Mouse (Mus musculus) ZHBTc4 (cell line): ENCODE measurements at regions not wholly inside any gene's neighbourhood (a gene's known extent, or its start where the extent isn't known, plus 50 kb on each side); places are given as distances from the start of the nearest gene placed in this dataset.
"Not testable (repeated sequence)": the region's sequence is repeated elsewhere in the genome, so short reads cannot be mapped to it uniquely, and the experiment has no call there.

ENCODE experiments used
- DNase-seq: peaks from one replicate; pipeline ENCODE4 v3.0.0-alpha.2; 2011; ENCODE audit warnings: low read depth, low spot score

GRCm38 (mm10) chr10:15321480-15321879 lies 603.5 kb upstream of the Gje1 start:
- no peak for DNase-seq

DNA sequence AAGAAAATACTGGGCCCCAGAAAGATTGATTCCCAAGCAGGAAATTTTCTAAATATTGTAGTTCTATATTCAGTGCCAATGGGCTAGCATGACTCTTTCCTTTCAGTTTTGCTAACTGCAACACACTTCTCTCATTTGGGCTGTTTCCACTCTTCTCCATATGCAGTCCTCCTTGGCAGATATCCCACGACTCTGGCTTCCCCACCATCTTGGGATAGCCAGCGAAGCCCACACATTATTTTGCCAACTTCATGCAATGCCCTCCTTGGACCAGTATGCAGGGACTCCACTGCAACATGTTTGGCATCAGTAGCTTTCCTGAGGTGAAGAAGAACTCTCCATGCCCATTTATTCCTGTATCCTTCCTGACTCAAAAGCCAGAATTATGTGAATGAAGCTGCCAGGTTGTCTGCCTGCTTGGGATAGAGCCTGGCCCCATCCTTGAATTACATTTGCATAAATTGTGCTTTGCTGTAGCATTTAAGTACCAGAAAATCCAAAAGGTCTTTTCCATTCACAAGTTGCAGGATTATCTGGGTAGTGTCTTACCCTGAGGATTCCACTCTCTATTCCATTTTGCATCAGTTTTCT lies 599.1 kb upstream of the Gje1 start:
- no peak for DNase-seq

- no peak for DNase-seq
These were observed 592.6 kb upstream of the Gje1 start for GRCm38 (mm10) chr10:15310650-15311049.

DNA sequence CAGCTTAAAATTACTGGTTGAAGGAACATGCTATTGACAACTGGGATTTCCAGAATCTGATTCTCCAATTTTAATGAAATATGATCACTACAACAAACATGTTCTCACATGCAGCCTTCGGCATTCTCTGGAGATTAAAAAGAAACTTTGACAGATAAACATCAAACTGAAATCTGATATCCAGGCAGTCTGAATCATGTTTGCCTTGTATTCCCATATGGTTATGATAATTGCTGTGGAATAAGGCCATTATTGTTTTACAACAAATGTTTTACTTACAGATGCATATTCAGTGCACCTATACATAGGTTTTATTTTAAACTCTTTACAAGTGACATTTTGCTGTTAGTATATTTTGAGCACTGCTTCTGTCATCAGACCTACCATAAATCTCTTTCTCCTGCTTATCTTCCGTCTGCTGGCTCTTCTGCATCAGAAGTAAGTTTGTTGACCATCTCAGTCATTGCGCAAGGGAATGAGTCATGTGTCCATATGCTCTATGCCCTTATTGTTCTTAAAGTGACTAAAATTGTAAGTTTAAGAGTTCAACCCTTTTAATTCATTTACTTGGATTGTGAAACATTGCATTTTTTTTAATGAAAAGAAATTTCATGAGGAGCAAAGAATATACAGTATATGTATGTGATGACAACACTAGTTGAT lies 587.9 kb upstream of the Gje1 start:
- no peak for DNase-seq

- DNase-seq, result peak; percentile 78
These were observed 582.4 kb upstream of the Gje1 start for GRCm38 (mm10) chr10:15300199-15301085.

GRCm38 (mm10) chr10:15299331-15300198 lies 581.6 kb upstream of the Gje1 start:
- DNase-seq, result no peak

GRCm38 (mm10) chr10:15297257-15297656 lies 579.2 kb upstream of the Gje1 start:
- DNase-seq, result no peak

- DNase-seq, result no peak
These were observed 576.1 kb upstream of the Gje1 start for GRCm38 (mm10) chr10:15294125-15294524.

GRCm38 (mm10) chr10:15263337-15263736 lies 545.3 kb upstream of the Gje1 start:
- peak; percentile 91 for DNase-seq

DNA sequence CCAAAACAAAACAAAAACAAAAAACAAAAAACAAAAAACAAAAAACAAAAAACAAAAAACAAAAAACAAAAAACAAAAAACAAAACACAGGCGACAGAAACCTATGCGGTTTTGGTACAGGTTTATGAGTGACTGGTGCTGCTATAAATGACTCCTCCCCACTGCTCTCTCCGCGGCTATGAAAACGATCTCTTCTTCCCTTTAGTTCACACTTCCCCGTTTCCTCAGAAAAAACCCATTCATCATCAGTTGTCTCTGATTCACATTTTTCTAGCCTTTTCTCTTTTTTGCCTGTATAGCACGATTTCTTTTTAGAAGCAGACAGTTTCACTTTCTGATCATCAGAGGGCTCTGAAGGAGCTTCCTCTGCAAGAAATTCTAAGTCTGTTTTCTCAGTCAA lies 544.3 kb upstream of the Gje1 start:
- not testable (repeated sequence) for DNase-seq

DNA sequence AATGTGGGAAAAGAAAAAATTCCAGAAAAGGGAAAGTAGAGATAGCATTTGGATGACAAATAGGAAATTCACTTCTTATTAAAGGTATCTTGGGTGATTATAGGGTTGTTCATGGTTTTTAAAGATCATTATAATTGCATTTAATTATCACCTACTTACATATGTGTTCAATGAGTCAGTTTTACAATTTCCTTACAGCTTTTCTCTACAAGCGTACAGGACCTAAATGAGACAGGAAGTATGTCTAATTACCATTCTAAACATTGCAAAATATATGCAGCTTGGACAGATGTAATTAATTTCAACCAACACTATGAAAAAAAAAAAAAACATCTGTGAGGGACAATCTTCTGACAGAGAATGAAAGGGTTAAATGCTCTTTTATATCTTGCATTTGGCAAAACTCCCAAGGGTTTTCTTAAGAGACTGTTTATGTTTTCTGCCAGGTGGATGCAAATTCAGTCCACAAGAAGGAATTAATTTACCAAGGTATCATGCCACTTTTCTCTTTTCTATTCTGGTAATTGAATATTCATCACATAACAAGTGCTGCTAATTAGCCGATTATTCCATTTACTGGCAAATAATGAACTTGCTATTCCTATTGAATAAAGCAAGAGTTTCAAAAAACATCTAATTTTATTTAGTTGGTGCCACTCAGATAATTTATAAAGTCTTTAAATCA lies 531.5 kb upstream of the Gje1 start:
- no peak for DNase-seq

- no peak for DNase-seq
These were observed 530.9 kb upstream of the Gje1 start for GRCm38 (mm10) chr10:15248899-15249298.

GRCm38 (mm10) chr10:15244376-15245262 lies 526.6 kb upstream of the Gje1 start:
- no peak for DNase-seq

- DNase-seq, result no peak
These were observed 525.4 kb upstream of the Gje1 start for GRCm38 (mm10) chr10:15243460-15243859.

DNA sequence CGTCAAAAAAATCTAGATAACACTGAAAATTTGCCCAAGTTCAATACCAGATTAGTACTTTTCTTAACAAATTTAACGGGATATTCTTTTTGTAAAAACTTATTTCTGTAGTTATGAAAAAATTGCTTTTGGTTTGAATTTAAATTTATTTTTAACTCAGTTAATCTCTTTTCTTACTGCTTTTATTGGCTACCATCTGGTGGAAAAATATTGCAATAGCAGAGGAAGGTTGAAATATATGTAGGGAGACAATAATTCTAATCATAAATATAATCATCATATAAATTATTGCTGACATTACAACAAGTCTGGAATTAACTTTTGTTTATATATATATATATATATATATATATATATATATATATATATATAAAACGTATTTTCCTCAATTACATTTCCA lies 500.9 kb upstream of the Gje1 start:
- DNase-seq, result no peak

DNA sequence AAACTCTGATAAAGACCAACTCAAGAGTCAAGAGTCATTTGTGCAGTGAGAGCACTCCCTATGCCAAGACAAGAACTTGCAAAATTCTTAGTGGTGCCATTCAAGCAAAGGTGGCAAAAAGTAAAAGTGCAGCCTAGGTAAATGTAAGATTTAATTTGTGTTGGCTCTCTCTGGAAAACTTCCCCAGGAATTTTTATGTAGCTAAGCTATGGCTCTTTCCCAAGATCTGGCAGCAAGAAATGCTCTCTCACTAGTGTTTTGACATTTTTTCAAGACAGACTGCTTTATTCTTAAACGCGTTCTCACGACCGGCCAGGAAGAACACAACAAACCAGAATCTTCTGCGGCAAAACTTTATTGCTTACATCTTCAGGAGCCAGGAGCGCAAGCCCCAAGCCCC lies 461.6 kb upstream of the Gje1 start:
- no peak for DNase-seq

- no peak for DNase-seq
These were observed 456.4 kb upstream of the Gje1 start for GRCm38 (mm10) chr10:15174421-15174820.

DNA sequence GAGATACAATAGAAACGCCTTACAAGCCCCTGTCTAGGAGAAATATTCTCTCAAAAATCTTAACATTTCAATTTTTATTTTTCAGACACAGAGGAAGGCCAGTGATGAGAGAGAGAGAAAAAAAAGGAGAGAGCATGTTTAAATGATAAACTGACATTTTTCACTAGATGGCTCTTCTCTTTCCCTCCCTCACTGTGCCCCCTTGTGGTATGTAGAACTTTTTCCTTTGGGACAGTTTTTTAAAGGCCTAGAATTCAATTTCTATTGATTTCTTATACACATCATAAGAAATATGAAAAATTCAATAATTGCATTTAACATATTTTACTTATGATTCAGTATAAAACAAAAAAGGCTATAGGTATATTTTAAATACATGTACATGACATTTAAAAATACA lies 454.5 kb upstream of the Gje1 start:
- no peak for DNase-seq

- no peak for DNase-seq
These were observed 422.7 kb upstream of the Gje1 start for GRCm38 (mm10) chr10:15140703-15141102.
